Mouse (Mus musculus): ENCODE measurements around the gene Nod1. TPM values are rescaled to one million over a fixed set of nuclear protein-coding genes. Genes with fewer than 3 reads are reported as not detected.

Gene Nod1
- polyA plus RNA-seq (2014; fragmentation: Illumina TruSeq; extraction: RNeasy Lipid Tissue Mini Kit (QIAGEN cat#74804); ENCODE audit: insufficient read depth, low read depth, low replicate concordance): 16.4 TPM

GRCm38 (mm10) chr6:54972111-54972928 lies at the start of gene Nod1:
Gene Nod1 (minus strand): TSS chr6:54972612.

GRCm38 (mm10) chr6:54992734-54993260 lies 20.4 kb upstream of the Nod1 start, which contains the start of gene Ggct:
Gene Ggct (minus strand): TSS chr6:54992950.

Other genes starting within 250 kb of the Nod1 start
- gene Znrf2, start 155.7 kb downstream of the Nod1 start, polyA plus RNA-seq (2014; fragmentation: Illumina TruSeq; extraction: RNeasy Lipid Tissue Mini Kit (QIAGEN cat#74804); ENCODE audit: insufficient read depth, low read depth, low replicate concordance): 12.3 TPM
- gene Ggct, start 20.3 kb upstream of the Nod1 start, polyA plus RNA-seq (2014; fragmentation: Illumina TruSeq; extraction: RNeasy Lipid Tissue Mini Kit (QIAGEN cat#74804); ENCODE audit: insufficient read depth, low read depth, low replicate concordance): 9.5 TPM
- 36.5 TPM for gene Gars, start 65.4 kb upstream of the Nod1 start, polyA plus RNA-seq (2014; fragmentation: Illumina TruSeq; extraction: RNeasy Lipid Tissue Mini Kit (QIAGEN cat#74804); ENCODE audit: insufficient read depth, low read depth, low replicate concordance)
- 0.30 TPM for gene Crhr2, start 160.4 kb upstream of the Nod1 start, polyA plus RNA-seq (2014; fragmentation: Illumina TruSeq; extraction: RNeasy Lipid Tissue Mini Kit (QIAGEN cat#74804); ENCODE audit: insufficient read depth, low read depth, low replicate concordance)
- gene Inmt, start 202.4 kb upstream of the Nod1 start, polyA plus RNA-seq (2014; fragmentation: Illumina TruSeq; extraction: RNeasy Lipid Tissue Mini Kit (QIAGEN cat#74804); ENCODE audit: insufficient read depth, low read depth, low replicate concordance): 3,946 TPM
- gene Mindy4, start 230.8 kb upstream of the Nod1 start, polyA plus RNA-seq (2014; fragmentation: Illumina TruSeq; extraction: RNeasy Lipid Tissue Mini Kit (QIAGEN cat#74804); ENCODE audit: insufficient read depth, low read depth, low replicate concordance): 10.6 TPM